Comparison of ENCODE assay signal across 12 mouse cellular contexts in genomic region chr1:183947066-183947465, GRCm38 (mm10).
A peak's percentile ranks its signal among the peaks of the same experiment; 100 is the strongest.
DNase-seq lines count a peak whose midpoint lies in the region; ATAC-seq lines count a peak whose summit lies in the region.
"Had no signal": no experiment of that assay in that cellular context is flagged by ENCODE, and none has a peak within 500 bp of the region (broad histone marks: within the 10 kb centered on the region; RNA-seq: fewer than 3 reads in every experiment).

No protein-coding gene starts in this region.

- no peaks in the 10 kb centered on the region for H3K9me3 ChIP-seq in hindbrain, embryonic 16.5 days (ENCODE audit: control insufficient read depth, low read length)
- H3K9me3 ChIP-seq in hindbrain, embryonic 10.5 days = no peaks in the 10 kb centered on the region
- H3K9me3 ChIP-seq: intestine, embryonic 15.5 days had no signal

- no peaks in the 10 kb centered on the region for H3K36me3 ChIP-seq in hindbrain, embryonic 16.5 days (ENCODE audit: control insufficient read depth, insufficient read depth, low read length)
- H3K36me3 ChIP-seq in hindbrain, embryonic 10.5 days = no peaks in the 10 kb centered on the region
- H3K36me3 ChIP-seq: intestine, embryonic 15.5 days had no signal

- H3K4me1 ChIP-seq in hindbrain, embryonic 16.5 days (ENCODE audit: control insufficient read depth, insufficient read depth, low read depth, low read length) = no peaks in the 10 kb centered on the region
- no peaks in the 10 kb centered on the region for H3K4me1 ChIP-seq in hindbrain, embryonic 10.5 days (replicated peaks)
- H3K4me1 ChIP-seq: intestine, embryonic 15.5 days had no signal

- H3K27me3 ChIP-seq in hindbrain, embryonic 16.5 days (replicated peaks; ENCODE audit: control insufficient read depth, insufficient read depth, low read length) = no peaks in the 10 kb centered on the region
- H3K27me3 ChIP-seq in hindbrain, embryonic 10.5 days (ENCODE audit: insufficient read depth, poor library complexity, severe bottlenecking) = no peaks in the 10 kb centered on the region
- H3K27me3 ChIP-seq: intestine, embryonic 15.5 days had no signal

- ATAC-seq in hindbrain, embryonic 16.5 days = no peak
- ATAC-seq: intestine, embryonic 15.5 days had no signal

- H3K4me3 ChIP-seq in hindbrain, embryonic 16.5 days (ENCODE audit: low read length) = no peak overlapping the region
- H3K4me3 ChIP-seq in hindbrain, embryonic 10.5 days = no peak overlapping the region
- H3K4me3 ChIP-seq: intestine, embryonic 15.5 days had no signal

- no peak overlapping the region for H3K27ac ChIP-seq in hindbrain, embryonic 16.5 days (ENCODE audit: low read depth, low read length)
- H3K27ac ChIP-seq in hindbrain, embryonic 10.5 days = no peak overlapping the region
- H3K27ac ChIP-seq: intestine, embryonic 15.5 days had no signal

- H3K9ac ChIP-seq in hindbrain, embryonic 16.5 days (ENCODE audit: low read depth, low read length) = no peak overlapping the region
- H3K9ac ChIP-seq: intestine, embryonic 15.5 days had no signal

- peak; percentile 34 for DNase-seq in adrenal gland, postnatal 10 days
- DNase-seq in adrenal gland, postnatal 25 days = no peak
- DNase-seq in kidney, postnatal 10 days = peak; percentile 23
- DNase-seq in kidney, postnatal 25 days = no peak
- peak; percentile 12 for DNase-seq in gastrocnemius, postnatal 25 days
- DNase-seq in lung, postnatal 10 days = peak; percentile 79
- no peak for DNase-seq in hindbrain, embryonic 10.5 days (ENCODE audit: low spot score)
- DNase-seq: liver; thymus, adult 2 months had no signal

- no peak overlapping the region for H3K4me2 ChIP-seq in hindbrain, embryonic 16.5 days (ENCODE audit: low read length)
- H3K4me2 ChIP-seq: intestine, embryonic 15.5 days; midbrain, embryonic 11.5 days had no signal

- 80% methylated on average over 5 of the region's 5 CpGs for WGBS in hindbrain, embryonic 16.5 days
- 80% methylated on average over 5 of the region's 5 CpGs for WGBS in hindbrain, embryonic 10.5 days

Comparison
In these comparisons a context has a peak if more than half of its experiments do, and no peak if none do; other contexts are left out.
1. DNase-seq: peak in adrenal gland, postnatal 10 days (single experiment), kidney, postnatal 10 days (single experiment), gastrocnemius, postnatal 25 days (single experiment) and lung, postnatal 10 days (single experiment); none in adrenal gland, postnatal 25 days (single experiment), kidney, postnatal 25 days (0 of 2) and hindbrain, embryonic 10.5 days (single experiment).